Mouse (Mus musculus): ENCODE results near the gene Obscn. TPM values are rescaled to one million over a fixed set of nuclear protein-coding genes. Genes with fewer than 3 reads are reported as not detected.

The Obscn gene
- polyA plus RNA-seq, 1 experiment, result 19.0 TPM

GRCm38 (mm10) chr11:58947306-58947705 is 188.9 kb downstream of the Obscn start:
- WGBS, result 85% methylated on average over 3 of the region's 3 CpGs
- no peak for TF ChIP-seq CTCF (IDR thresholded peaks at IDR 0.05; ENCODE audit: insufficient read depth, low read length)
- TF ChIP-seq POLR2A (IDR thresholded peaks at IDR 0.05; ENCODE audit: borderline replicate concordance, extremely low read depth, low read depth, low read length), result no peak
- Histone ChIP-seq H3K4me1 (ENCODE audit: control insufficient read depth, insufficient read depth, low read length) (no peaks in the 10 kb centered on the region), H3K4me3 (replicated peaks; ENCODE audit: extremely low read depth, low read depth, low read length) (no peak overlapping the region)
- no peak for DNase-seq

Other genes with a start within 250 kb of the Obscn start
- gene Zfp39, start 232.2 kb downstream of the Obscn start, polyA plus RNA-seq (2012; rRNA removed), result 1.2 and 1.4 TPM in 2 replicates
- gene Btnl10, start 218.5 kb downstream of the Obscn start, polyA plus RNA-seq (2012; rRNA removed), result 0.04 TPM in 1 of 2 replicates, not detected in the other
- 190 and 269 TPM in 2 replicates for gene Rnf187, start 197.5 kb downstream of the Obscn start, polyA plus RNA-seq (2012; rRNA removed)
- gene Hist3h2ba, start 187.5 kb downstream of the Obscn start, polyA plus RNA-seq (2012; rRNA removed), result 0.62 and 2.4 TPM in 2 replicates
- gene Hist3h2a, start 181.7 kb downstream of the Obscn start, polyA plus RNA-seq (2012; rRNA removed), result 19.7 and 25.5 TPM in 2 replicates
- gene Trim17, start 181.7 kb downstream of the Obscn start, polyA plus RNA-seq (2012; rRNA removed), result 0.97 and 1.1 TPM in 2 replicates
- 31.4 and 38.3 TPM in 2 replicates for gene Trim11, start 158.3 kb downstream of the Obscn start, polyA plus RNA-seq (2012; rRNA removed)
- gene Iba57, start 27.3 kb upstream of the Obscn start, polyA plus RNA-seq (2012; rRNA removed), result 3.7 and 3.9 TPM in 2 replicates
- gene Gjc2, start 46.8 kb upstream of the Obscn start, polyA plus RNA-seq (2012; rRNA removed), result 1.7 and 3.5 TPM in 2 replicates
- gene Guk1, start 55.8 kb upstream of the Obscn start, polyA plus RNA-seq (2012; rRNA removed), result 100 and 126 TPM in 2 replicates
- gene Mrpl55, start 66.1 kb upstream of the Obscn start, polyA plus RNA-seq (2012; rRNA removed), result 26.0 and 27.0 TPM in 2 replicates
- 23.5 and 29.2 TPM in 2 replicates for gene 2310033P09Rik, start 71.9 kb upstream of the Obscn start, polyA plus RNA-seq (2012; rRNA removed)
- 525 and 566 TPM in 2 replicates for gene Arf1, start 91.9 kb upstream of the Obscn start, polyA plus RNA-seq (2012; rRNA removed)
- 9.4 and 15.4 TPM in 2 replicates for gene Wnt3a, start 154.3 kb upstream of the Obscn start, polyA plus RNA-seq (2012; rRNA removed)
- 6.9 and 7.8 TPM in 2 replicates for gene Wnt9a, start 170.5 kb upstream of the Obscn start, polyA plus RNA-seq (2012; rRNA removed)
- not detected in 2 replicates for gene Prss38, start 239.3 kb upstream of the Obscn start, polyA plus RNA-seq (2012; rRNA removed)